Mouse (Mus musculus): ENCODE measurements around the gene Gm49366. TPM values are rescaled to one million over a fixed set of nuclear protein-coding genes. Genes with fewer than 3 reads are reported as not detected.
"Not testable (repeated sequence)": the region's sequence is repeated elsewhere in the genome, so short reads cannot be mapped to it uniquely, and the experiment has no call there.

Gene Gm49366
- polyA plus RNA-seq, 1 experiment from 2014 or later: not detected

- Histone ChIP-seq H3K9me3 (ENCODE audit: control insufficient read depth, low read length) (no peaks in the 10 kb centered on the region; the same call in 1 of the 2 replicates), H3K4me1 (replicated peaks; ENCODE audit: control insufficient read depth, insufficient read depth, low read length) (no peaks in the 10 kb centered on the region), H3K4me3 (ENCODE audit: low read depth, low read length) (no peak overlapping the region), H3K27ac (ENCODE audit: low read depth, low read length) (no peak overlapping the region), H3K27me3 (ENCODE audit: control insufficient read depth, insufficient read depth, low read length) (no peaks in the 10 kb centered on the region), H3K9ac (ENCODE audit: low read depth, low read length) (no peak overlapping the region), H3K4me2 (replicated peaks; ENCODE audit: low read depth, low read length) (no peak overlapping the region), H3K36me3 (ENCODE audit: control insufficient read depth, insufficient read depth, low read length) (no peaks in the 10 kb centered on the region)
- ATAC-seq (ENCODE audit: low FRiP score): no peak
- DNase-seq (ENCODE audit: low spot score): no peak
- 87% methylated on average over 2 of the region's 2 CpGs for WGBS
Measured at GRCm38 (mm10) chr12:84044045-84044444, 5.3 kb downstream of the Gm49366 start.

DNA sequence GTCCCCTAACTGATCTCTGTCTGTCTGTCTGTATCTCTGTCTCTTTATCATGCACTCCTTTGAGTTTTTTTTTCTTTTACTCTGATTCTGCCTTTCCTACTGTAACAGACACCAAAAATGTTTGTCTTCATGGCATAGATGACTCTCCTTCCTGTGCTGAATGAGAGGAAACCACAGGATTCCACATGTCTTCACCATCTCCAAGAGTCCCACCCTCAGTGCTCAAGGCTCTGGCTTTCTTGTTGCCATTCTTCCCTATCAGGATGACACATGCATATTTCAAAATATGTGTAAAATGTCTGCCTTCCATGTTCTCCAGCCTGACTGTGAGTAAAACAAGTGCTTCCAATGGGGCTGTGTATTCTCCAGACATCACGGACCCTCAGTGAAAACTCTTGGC lies 8.2 kb downstream of the Gm49366 start:
- Histone ChIP-seq H3K27me3 (ENCODE audit: control insufficient read depth, insufficient read depth, low read length) (no peaks in the 10 kb centered on the region), H3K4me2 (replicated peaks; ENCODE audit: low read depth, low read length) (no peak overlapping the region), H3K9me3 (ENCODE audit: control insufficient read depth, low read length) (no peaks in the 10 kb centered on the region), H3K27ac (ENCODE audit: low read depth, low read length) (no peak overlapping the region), H3K4me3 (ENCODE audit: low read depth, low read length) (no peak overlapping the region), H3K9ac (ENCODE audit: low read depth, low read length) (no peak overlapping the region), H3K4me1 (replicated peaks; ENCODE audit: control insufficient read depth, insufficient read depth, low read length) (no peaks in the 10 kb centered on the region), H3K36me3 (ENCODE audit: control insufficient read depth, insufficient read depth, low read length) (no peaks in the 10 kb centered on the region)
- ATAC-seq (ENCODE audit: low FRiP score) (no peak), DNase-seq (ENCODE audit: low spot score) (no peak)
- WGBS: 95% methylated on average over 1 of the region's 1 CpGs

DNA sequence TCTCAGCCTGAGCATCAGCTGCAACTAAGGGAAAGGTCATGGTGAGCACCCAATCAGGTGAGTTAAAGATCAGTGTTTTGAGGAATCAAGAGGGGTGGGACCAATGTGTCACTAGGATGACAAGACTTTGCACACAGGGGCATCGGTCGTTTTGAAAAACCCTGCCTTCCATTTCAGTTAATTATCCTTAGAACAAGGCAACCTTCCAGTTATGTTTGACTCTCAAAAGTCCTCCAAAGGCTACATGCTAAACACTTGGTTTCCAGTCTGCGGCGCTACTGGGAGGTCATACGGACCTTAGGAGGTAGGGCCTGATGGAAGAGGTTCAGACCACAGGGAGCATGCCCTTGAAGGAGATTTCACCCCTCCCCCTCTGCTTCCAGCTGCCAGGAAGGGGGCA lies 12.0 kb downstream of the Gm49366 start:
- H3K4me2 ChIP-seq (replicated peaks; ENCODE audit: low read depth, low read length); H3K36me3 ChIP-seq (ENCODE audit: control insufficient read depth, insufficient read depth, low read length); DNase-seq (ENCODE audit: low spot score); H3K27ac ChIP-seq (ENCODE audit: low read depth, low read length); H3K9me3 ChIP-seq (ENCODE audit: control insufficient read depth, low read length); ATAC-seq (ENCODE audit: low FRiP score); H3K9ac ChIP-seq (ENCODE audit: low read depth, low read length); H3K4me1 ChIP-seq (replicated peaks; ENCODE audit: control insufficient read depth, insufficient read depth, low read length); H3K4me3 ChIP-seq (ENCODE audit: low read depth, low read length): not testable (repeated sequence)
- H3K27me3 ChIP-seq (ENCODE audit: control insufficient read depth, insufficient read depth, low read length): peaks cover 12% of the 10 kb centered on the region
- WGBS: 85% methylated on average over 5 of the region's 5 CpGs

- Histone ChIP-seq H3K4me2 (replicated peaks; ENCODE audit: low read depth, low read length) (no peak within 1 kb of the TSS), H3K4me3 (ENCODE audit: low read depth, low read length) (no peak within 1 kb of the TSS), H3K27ac (ENCODE audit: low read depth, low read length) (no peak within 1 kb of the TSS), H3K9me3 (ENCODE audit: control insufficient read depth, low read length) (no peaks in the 10 kb centered on the region), H3K36me3 (ENCODE audit: control insufficient read depth, insufficient read depth, low read length) (no peaks in the 10 kb centered on the region), H3K4me1 (replicated peaks; ENCODE audit: control insufficient read depth, insufficient read depth, low read length) (no peaks in the 10 kb centered on the region; the same call in 1 of the 2 replicates), H3K9ac (ENCODE audit: low read depth, low read length) (no peak within 1 kb of the TSS), H3K27me3 (ENCODE audit: control insufficient read depth, insufficient read depth, low read length) (peaks cover 12% of the 10 kb centered on the region)
- WGBS: 81% methylated on average over 5 of the region's 5 CpGs
- no peak for ATAC-seq (ENCODE audit: low FRiP score)
- no peak for DNase-seq (ENCODE audit: low spot score)
Measured at GRCm38 (mm10) chr12:84051937-84052474, 13.3 kb downstream of the Gm49366 start, which contains the start of gene Acot3. TSS of gene Acot3 (plus strand) at chr12:84052144.

GRCm38 (mm10) chr12:84052609-84053008 lies 13.9 kb downstream of the Gm49366 start:
- ATAC-seq (ENCODE audit: low FRiP score) (no peak), DNase-seq (ENCODE audit: low spot score) (no peak)
- no peak overlapping the region for H3K4me3 ChIP-seq (ENCODE audit: low read depth, low read length)
- H3K4me1 ChIP-seq (replicated peaks; ENCODE audit: control insufficient read depth, insufficient read depth, low read length): no peaks in the 10 kb centered on the region; the same call in 1 of the 2 replicates
- H3K4me2 ChIP-seq (replicated peaks; ENCODE audit: low read depth, low read length): no peak overlapping the region
- WGBS: 86% methylated on average over 7 of the region's 7 CpGs
- H3K9ac ChIP-seq (ENCODE audit: low read depth, low read length): no peak overlapping the region
- no peaks in the 10 kb centered on the region for H3K9me3 ChIP-seq (ENCODE audit: control insufficient read depth, low read length)
- peaks cover 12% of the 10 kb centered on the region for H3K27me3 ChIP-seq (ENCODE audit: control insufficient read depth, insufficient read depth, low read length)
- no peak overlapping the region for H3K27ac ChIP-seq (ENCODE audit: low read depth, low read length)
- no peaks in the 10 kb centered on the region for H3K36me3 ChIP-seq (ENCODE audit: control insufficient read depth, insufficient read depth, low read length)

DNA sequence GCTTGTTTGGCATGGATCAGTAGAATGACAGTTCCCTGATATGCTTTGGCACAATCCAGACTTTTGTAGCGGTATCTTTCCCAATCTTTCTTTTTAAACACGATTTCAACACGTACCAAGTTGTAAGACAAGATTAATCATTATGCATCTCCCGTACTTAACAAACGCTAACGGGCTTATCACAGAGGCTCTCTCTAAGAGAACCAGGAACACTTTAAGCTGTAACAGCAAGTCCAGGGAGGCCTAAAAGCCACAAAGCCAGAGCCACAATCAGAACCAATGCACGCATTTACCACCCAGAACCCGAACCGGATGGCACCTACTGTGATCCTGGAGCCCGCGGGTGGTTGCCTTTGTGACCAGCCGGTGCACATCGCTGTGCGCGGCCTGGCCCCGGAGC lies 14.4 kb downstream of the Gm49366 start:
- Histone ChIP-seq H3K27ac (ENCODE audit: low read depth, low read length) (no peak overlapping the region), H3K9me3 (ENCODE audit: control insufficient read depth, low read length) (no peaks in the 10 kb centered on the region), H3K27me3 (ENCODE audit: control insufficient read depth, insufficient read depth, low read length) (peaks cover 12% of the 10 kb centered on the region), H3K36me3 (ENCODE audit: control insufficient read depth, insufficient read depth, low read length) (no peaks in the 10 kb centered on the region), H3K4me3 (ENCODE audit: low read depth, low read length) (peak overlapping the region; percentile 38), H3K9ac (ENCODE audit: low read depth, low read length) (peak overlapping the region; percentile 47; the same call in 1 of the 2 replicates), H3K4me2 (replicated peaks; ENCODE audit: low read depth, low read length) (peak overlapping the region; percentile 76), H3K4me1 (replicated peaks; ENCODE audit: control insufficient read depth, insufficient read depth, low read length) (no peaks in the 10 kb centered on the region; the same call in 1 of the 2 replicates)
- 14% methylated on average over 16 of the region's 16 CpGs for WGBS
- ATAC-seq (ENCODE audit: low FRiP score) (no peak), DNase-seq (ENCODE audit: low spot score) (peak; percentile 55)

DNA sequence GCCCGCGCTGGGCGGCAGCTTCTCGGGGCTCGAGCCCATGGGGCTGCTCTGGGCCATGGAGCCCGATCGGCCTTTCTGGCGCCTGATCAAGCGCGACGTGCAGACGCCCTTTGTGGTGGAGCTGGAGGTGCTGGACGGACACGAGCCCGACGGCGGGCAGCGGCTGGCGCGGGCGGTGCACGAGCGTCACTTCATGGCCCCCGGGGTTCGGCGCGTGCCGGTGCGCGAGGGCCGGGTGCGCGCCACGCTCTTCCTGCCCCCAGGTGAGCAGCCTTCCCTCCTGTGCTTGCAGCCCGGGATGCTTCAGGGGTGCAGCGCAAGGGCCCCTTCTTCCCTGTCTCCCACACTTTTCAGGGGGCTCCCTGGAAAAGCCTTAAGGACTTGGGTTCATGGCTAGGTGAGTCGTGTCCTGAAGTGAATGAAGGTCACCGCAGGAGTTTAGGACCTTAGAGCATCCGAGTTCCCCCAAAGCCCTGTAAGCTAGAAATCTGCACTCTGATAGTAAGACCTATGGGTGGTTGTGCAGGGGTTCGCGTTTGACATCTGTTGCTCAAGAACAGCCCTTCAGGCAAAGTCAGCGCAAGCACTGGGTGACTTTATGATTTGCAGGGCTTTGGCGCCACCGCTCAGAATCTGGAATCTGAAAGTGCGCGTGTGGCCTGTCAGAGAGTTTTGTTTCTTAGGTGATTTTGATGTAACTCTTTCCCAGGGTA lies 15.1 kb downstream of the Gm49366 start:
- H3K27me3 ChIP-seq (ENCODE audit: control insufficient read depth, insufficient read depth, low read length): peaks cover 12% of the 10 kb centered on the region
- peak overlapping the region; percentile 47; the same call in 1 of the 2 replicates for H3K9ac ChIP-seq (ENCODE audit: low read depth, low read length)
- no peaks in the 10 kb centered on the region for H3K9me3 ChIP-seq (ENCODE audit: control insufficient read depth, low read length)
- H3K4me1 ChIP-seq (replicated peaks; ENCODE audit: control insufficient read depth, insufficient read depth, low read length): no peaks in the 10 kb centered on the region; the same call in 1 of the 2 replicates
- no peak overlapping the region for H3K27ac ChIP-seq (ENCODE audit: low read depth, low read length)
- DNase-seq (ENCODE audit: low spot score) (peak; percentile 51), ATAC-seq (ENCODE audit: low FRiP score) (no peak)
- WGBS: 4% methylated on average over 38 of the region's 46 CpGs
- H3K36me3 ChIP-seq (ENCODE audit: control insufficient read depth, insufficient read depth, low read length): no peaks in the 10 kb centered on the region
- H3K4me3 ChIP-seq (ENCODE audit: low read depth, low read length): peak overlapping the region; percentile 38
- peak overlapping the region; percentile 76 for H3K4me2 ChIP-seq (replicated peaks; ENCODE audit: low read depth, low read length)

DNA sequence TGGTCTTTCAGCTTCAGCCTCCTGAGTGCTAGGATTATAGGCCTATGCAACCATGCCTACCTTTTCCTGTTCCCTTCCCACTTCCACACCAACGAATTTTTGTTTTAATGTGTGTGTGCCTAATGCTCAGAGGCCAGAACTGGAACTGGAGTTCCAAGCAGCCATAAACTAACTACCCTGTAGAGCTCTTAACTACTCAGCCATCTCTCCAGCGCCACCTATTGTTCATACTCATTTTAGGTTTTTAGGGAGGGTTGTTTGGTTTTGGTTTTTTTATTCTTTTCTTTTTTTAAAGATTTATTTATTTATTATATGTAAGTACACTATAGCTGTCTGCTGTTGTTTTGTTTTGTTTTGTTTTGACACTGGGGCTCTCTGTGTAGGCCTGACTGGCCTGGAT lies 22.2 kb downstream of the Gm49366 start:
- ATAC-seq (ENCODE audit: low FRiP score) (no peak), DNase-seq (ENCODE audit: low spot score) (no peak)
- no peaks in the 10 kb centered on the region for H3K36me3 ChIP-seq (ENCODE audit: control insufficient read depth, insufficient read depth, low read length)
- 31% methylated on average over 2 of the region's 2 CpGs for WGBS
- H3K4me2 ChIP-seq (replicated peaks; ENCODE audit: low read depth, low read length): no peak overlapping the region
- no peaks in the 10 kb centered on the region for H3K9me3 ChIP-seq (ENCODE audit: control insufficient read depth, low read length)
- no peak overlapping the region for H3K27ac ChIP-seq (ENCODE audit: low read depth, low read length)
- no peaks in the 10 kb centered on the region for H3K4me1 ChIP-seq (replicated peaks; ENCODE audit: control insufficient read depth, insufficient read depth, low read length)
- H3K27me3 ChIP-seq (ENCODE audit: control insufficient read depth, insufficient read depth, low read length): no peaks in the 10 kb centered on the region
- no peak overlapping the region for H3K4me3 ChIP-seq (ENCODE audit: low read depth, low read length)
- H3K9ac ChIP-seq (ENCODE audit: low read depth, low read length): no peak overlapping the region

DNA sequence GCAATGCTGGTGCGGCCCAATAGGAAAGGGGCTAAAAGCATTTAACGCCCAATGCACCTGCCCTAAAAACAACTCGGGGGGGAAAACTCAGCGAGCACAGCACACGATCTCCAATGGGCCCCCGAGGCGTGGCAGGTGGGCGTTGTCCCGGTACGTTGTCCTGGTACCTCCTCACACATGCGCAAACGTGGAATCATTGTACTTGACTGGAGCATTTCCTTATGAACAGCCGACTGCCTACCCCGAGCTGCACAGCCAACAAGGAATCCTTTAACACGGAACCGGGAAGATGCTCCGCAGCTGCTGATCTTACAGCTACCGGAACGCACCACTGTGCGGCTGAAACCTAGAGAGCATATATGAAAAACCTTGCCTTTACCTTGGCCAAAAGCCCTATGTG lies 23.6 kb downstream of the Gm49366 start:
- H3K4me2 ChIP-seq (replicated peaks; ENCODE audit: low read depth, low read length): no peak overlapping the region
- ATAC-seq (ENCODE audit: low FRiP score): no peak
- H3K4me1 ChIP-seq (replicated peaks; ENCODE audit: control insufficient read depth, insufficient read depth, low read length): no peaks in the 10 kb centered on the region
- H3K9me3 ChIP-seq (ENCODE audit: control insufficient read depth, low read length): no peaks in the 10 kb centered on the region
- no peak overlapping the region for H3K27ac ChIP-seq (ENCODE audit: low read depth, low read length)
- no peak for DNase-seq (ENCODE audit: low spot score)
- H3K9ac ChIP-seq (ENCODE audit: low read depth, low read length): no peak overlapping the region
- H3K36me3 ChIP-seq (ENCODE audit: control insufficient read depth, insufficient read depth, low read length): no peaks in the 10 kb centered on the region
- H3K4me3 ChIP-seq (ENCODE audit: low read depth, low read length): no peak overlapping the region
- 0 out of 2 replicates have a peak, but pooled peaks cover 2% of the 10 kb centered on the region for H3K27me3 ChIP-seq (ENCODE audit: control insufficient read depth, insufficient read depth, low read length)
- 92% methylated on average over 20 of the region's 20 CpGs for WGBS
